Mouse (Mus musculus): ENCODE measurements around the gene Btbd2. TPM values are rescaled to one million over a fixed set of nuclear protein-coding genes. Genes with fewer than 3 reads are reported as not detected.
"Not testable (repeated sequence)": the region's sequence is repeated elsewhere in the genome, so short reads cannot be mapped to it uniquely, and the experiment has no call there.

Btbd2 gene
- polyA plus RNA-seq, 1 experiment from 2014 or later = 38.0 TPM

DNA sequence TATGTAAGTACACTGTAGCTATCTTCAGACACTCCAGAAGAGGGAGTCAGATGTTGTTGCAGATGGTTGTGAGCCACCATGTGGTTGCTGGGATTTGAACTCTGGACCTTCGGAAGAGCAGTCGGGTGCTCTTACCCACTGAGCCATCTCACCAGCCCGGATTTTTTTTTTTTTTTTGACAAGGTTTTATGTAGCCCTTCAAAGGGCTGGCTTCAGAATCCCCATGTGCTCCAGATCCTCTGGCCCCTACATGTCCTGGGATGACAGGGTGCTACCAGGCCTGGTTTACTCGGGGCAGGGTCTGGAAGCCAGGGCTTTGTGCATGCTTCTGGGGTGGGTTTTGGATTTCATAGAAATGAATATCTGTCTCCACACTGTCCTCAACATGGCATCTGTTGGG lies 51.1 kb downstream of the Btbd2 start, which contains the start of gene Gm49322:
TSS of gene Gm49322 (plus strand) at position 301 of the 400 bp plus-strand sequence.
- not testable (repeated sequence) for ATAC-seq (replicated peaks; ENCODE audit: low FRiP score); H3K9me3 ChIP-seq (ENCODE audit: control insufficient read depth, low read length); DNase-seq (ENCODE audit: low spot score); H3K4me3 ChIP-seq (ENCODE audit: low read depth, low read length); H3K27me3 ChIP-seq (replicated peaks; ENCODE audit: control insufficient read depth, insufficient read depth, low read length)
- H3K36me3 ChIP-seq (ENCODE audit: control insufficient read depth, insufficient read depth, low read length) = peaks cover 36% of the 10 kb centered on the region
- peaks cover 32% of the 10 kb centered on the region for H3K4me1 ChIP-seq (replicated peaks; ENCODE audit: control insufficient read depth, insufficient read depth, low read length)
- 90% methylated on average over 3 of the region's 4 CpGs for WGBS
- H3K27ac ChIP-seq (ENCODE audit: low read depth, low read length) = peak within 1 kb of the TSS; percentile 87
- H3K4me2 ChIP-seq = peak within 1 kb of the TSS; percentile 73
- peak within 1 kb of the TSS; percentile 49 for H3K9ac ChIP-seq (ENCODE audit: low read depth, low read length)

DNA sequence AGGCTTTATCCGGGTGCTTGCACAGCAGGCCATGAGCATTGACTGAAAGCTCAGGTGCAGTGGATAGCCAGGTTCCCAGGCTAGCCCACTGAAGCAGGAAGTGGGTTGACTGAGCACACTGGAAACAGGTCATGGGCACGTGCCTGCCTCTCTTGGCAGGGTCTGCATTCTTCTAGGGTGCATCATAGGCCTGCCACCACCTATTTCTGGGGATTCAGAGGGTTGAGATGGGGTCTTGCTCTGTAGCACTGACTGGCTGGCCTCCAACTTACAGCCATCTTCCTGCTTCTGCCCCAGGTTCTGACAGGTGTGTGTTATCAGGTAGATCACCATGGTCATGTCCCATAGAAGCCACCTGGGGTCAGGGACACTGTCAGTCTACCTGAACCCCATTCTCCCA lies 51.9 kb downstream of the Btbd2 start:
- Histone ChIP-seq H3K27me3 (replicated peaks; ENCODE audit: control insufficient read depth, insufficient read depth, low read length) (no peaks in the 10 kb centered on the region), H3K4me1 (replicated peaks; ENCODE audit: control insufficient read depth, insufficient read depth, low read length) (peaks cover 32% of the 10 kb centered on the region)

DNA sequence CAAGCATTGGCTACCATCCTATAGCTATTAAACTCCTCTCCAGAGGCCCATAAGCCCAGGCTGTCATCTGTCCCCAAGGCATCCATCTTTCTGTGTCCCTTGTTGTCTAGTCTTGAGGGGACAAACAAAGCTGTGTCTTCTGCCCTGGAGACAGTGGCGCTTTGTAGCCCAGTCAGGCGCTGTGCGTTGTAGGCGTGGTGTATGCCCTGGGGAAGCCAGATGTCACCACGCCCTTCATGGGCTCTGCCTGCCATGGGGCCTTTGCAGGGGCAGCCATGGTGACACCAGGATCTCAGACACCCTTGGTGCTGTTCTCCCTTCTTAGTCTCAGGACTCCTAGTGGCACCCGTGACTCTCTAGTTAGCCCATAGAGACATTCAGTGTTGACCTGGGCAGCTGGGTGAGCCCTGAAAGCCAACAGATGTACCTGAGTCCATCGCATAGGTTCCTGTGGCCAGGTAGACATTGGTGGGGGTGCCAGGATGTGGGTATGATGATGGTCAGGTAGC lies 52.8 kb downstream of the Btbd2 start:
- Histone ChIP-seq H3K4me1 (replicated peaks; ENCODE audit: control insufficient read depth, insufficient read depth, low read length) (peaks cover 32% of the 10 kb centered on the region), H3K9me3 (ENCODE audit: control insufficient read depth, low read length) (no peaks in the 10 kb centered on the region), H3K27me3 (replicated peaks; ENCODE audit: control insufficient read depth, insufficient read depth, low read length) (no peaks in the 10 kb centered on the region), H3K9ac (ENCODE audit: low read depth, low read length) (peak overlapping the region; percentile 49), H3K36me3 (ENCODE audit: control insufficient read depth, insufficient read depth, low read length) (peaks cover 31% of the 10 kb centered on the region), H3K4me2 (peak overlapping the region; percentile 73), H3K4me3 (ENCODE audit: low read depth, low read length) (peak overlapping the region; percentile 73), H3K27ac (ENCODE audit: low read depth, low read length) (peak overlapping the region; percentile 87)
- ATAC-seq (replicated peaks; ENCODE audit: low FRiP score) (peak; percentile 77), DNase-seq (ENCODE audit: low spot score) (no peak)
- WGBS = 66% methylated on average over 7 of the region's 7 CpGs

More for the DNA sequence above, 51.9 kb downstream of the Btbd2 start:
- 81% methylated on average over 2 of the region's 2 CpGs for WGBS
- ATAC-seq (replicated peaks; ENCODE audit: low FRiP score) (no peak), DNase-seq (ENCODE audit: low spot score) (no peak)
- Histone ChIP-seq H3K36me3 (ENCODE audit: control insufficient read depth, insufficient read depth, low read length) (peaks cover 34% of the 10 kb centered on the region), H3K4me2 (peak overlapping the region; percentile 73), H3K27ac (ENCODE audit: low read depth, low read length) (peak overlapping the region; percentile 87), H3K9me3 (ENCODE audit: control insufficient read depth, low read length) (no peaks in the 10 kb centered on the region), H3K4me3 (ENCODE audit: low read depth, low read length) (peak overlapping the region; percentile 73), H3K9ac (ENCODE audit: low read depth, low read length) (peak overlapping the region; percentile 49)

DNA sequence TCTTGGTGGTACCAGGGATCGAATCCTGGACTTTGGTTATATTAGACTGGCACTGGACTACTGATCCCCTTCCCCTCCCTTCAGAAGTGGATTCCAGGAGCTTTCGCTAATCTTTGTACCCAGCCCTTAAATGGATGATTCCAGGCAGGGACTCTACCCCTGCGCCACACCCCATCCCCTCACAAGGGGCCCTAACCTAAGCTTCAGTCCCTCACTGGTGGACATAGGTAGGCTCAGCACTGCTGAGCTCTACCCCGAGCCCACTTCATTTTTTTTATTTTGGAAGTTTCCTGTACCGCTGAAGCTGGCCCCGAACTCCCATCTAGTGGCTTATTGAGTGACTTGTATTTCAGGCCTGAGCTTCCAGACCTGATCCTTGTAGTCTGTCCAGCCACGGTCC lies 53.5 kb downstream of the Btbd2 start:
- Histone ChIP-seq H3K4me1 (replicated peaks; ENCODE audit: control insufficient read depth, insufficient read depth, low read length) (peaks cover 36% of the 10 kb centered on the region), H3K4me2 (peak overlapping the region; percentile 73), H3K36me3 (ENCODE audit: control insufficient read depth, insufficient read depth, low read length) (peaks cover 26% of the 10 kb centered on the region), H3K9me3 (ENCODE audit: control insufficient read depth, low read length) (no peaks in the 10 kb centered on the region), H3K27ac (ENCODE audit: low read depth, low read length) (peak overlapping the region; percentile 87), H3K9ac (ENCODE audit: low read depth, low read length) (peak overlapping the region; percentile 49), H3K4me3 (ENCODE audit: low read depth, low read length) (peak overlapping the region; percentile 73), H3K27me3 (replicated peaks; ENCODE audit: control insufficient read depth, insufficient read depth, low read length) (no peaks in the 10 kb centered on the region)
- ATAC-seq (replicated peaks; ENCODE audit: low FRiP score) (no peak), DNase-seq (ENCODE audit: low spot score) (no peak)
- 27% methylated on average over 7 of the region's 7 CpGs for WGBS

DNA sequence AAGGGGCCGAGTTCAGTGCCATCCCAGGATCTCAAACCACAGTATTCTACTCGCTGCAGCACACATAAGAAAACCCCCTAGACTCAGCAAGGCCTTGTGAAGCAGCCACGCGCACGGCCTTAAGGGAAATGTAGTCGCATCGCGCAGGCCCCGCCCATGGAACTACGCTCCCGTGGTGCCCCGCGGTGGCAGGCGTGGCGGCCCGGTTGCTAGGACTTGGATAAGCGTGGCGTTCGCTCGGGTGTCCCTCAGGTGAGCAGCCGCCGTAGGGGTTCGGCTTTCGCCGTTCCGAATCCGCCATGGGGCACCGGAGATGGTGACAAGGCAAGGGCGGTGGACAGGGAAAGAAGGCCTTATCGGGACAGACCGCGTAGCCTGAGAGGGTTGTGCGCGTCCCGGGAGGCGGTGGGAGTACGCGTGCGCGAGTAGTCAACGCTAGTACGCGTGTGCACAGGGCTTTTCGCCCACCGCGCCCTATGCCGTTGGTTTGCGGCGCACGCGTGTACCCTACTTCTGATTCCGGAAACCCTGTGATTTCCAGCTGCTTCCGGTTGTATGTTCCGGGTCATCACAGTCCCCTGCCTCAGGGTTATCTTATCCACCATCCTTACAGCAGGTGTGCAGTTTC lies 54.1 kb downstream of the Btbd2 start, which contains the start of the genes Scamp4 and Adat3:
TSS of gene Scamp4 (plus strand) at position 175 of the 628 bp plus-strand sequence.
TSS of gene Adat3 (plus strand) at position 183 of the 628 bp plus-strand sequence.
- ATAC-seq (replicated peaks; ENCODE audit: low FRiP score) = peak; percentile 86
- peaks cover 22% of the 10 kb centered on the region for H3K36me3 ChIP-seq (ENCODE audit: control insufficient read depth, insufficient read depth, low read length)
- peak within 1 kb of the TSS; percentile 49 for H3K9ac ChIP-seq (ENCODE audit: low read depth, low read length)
- H3K27ac ChIP-seq (ENCODE audit: low read depth, low read length) = peak within 1 kb of the TSS; percentile 87
- peak within 1 kb of the TSS; percentile 73 for H3K4me3 ChIP-seq (ENCODE audit: low read depth, low read length)
- no peaks in the 10 kb centered on the region for H3K9me3 ChIP-seq (ENCODE audit: control insufficient read depth, low read length)
- peak within 1 kb of the TSS; percentile 73 for H3K4me2 ChIP-seq
- peak; percentile 98 for DNase-seq (ENCODE audit: low spot score)
- under 1% methylated on average over 54 of the region's 54 CpGs for WGBS
- H3K4me1 ChIP-seq (replicated peaks; ENCODE audit: control insufficient read depth, insufficient read depth, low read length) = peaks cover 40% of the 10 kb centered on the region
- H3K27me3 ChIP-seq (replicated peaks; ENCODE audit: control insufficient read depth, insufficient read depth, low read length) = no peaks in the 10 kb centered on the region

DNA sequence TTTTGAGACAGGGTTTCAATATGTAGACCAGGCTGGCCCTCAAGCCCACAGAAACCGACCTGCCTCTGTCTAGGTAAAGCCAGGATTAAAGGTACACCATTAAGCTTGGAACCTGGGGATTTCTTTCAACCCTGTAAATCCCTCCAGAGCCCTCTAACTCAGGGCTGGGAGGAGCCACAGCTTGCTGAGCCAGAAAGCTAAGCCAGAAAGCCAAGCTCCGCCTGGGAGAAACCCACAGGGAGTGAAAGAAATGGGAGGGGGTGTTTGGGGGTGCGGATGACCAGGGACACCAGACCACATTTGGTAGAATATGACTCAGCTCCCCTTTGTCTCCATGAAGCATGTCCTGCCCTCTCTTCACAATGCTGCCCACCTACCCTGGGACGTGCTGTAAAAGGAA lies 60.6 kb downstream of the Btbd2 start:
- Histone ChIP-seq H3K27me3 (replicated peaks; ENCODE audit: control insufficient read depth, insufficient read depth, low read length) (no peaks in the 10 kb centered on the region), H3K4me2 (no peak overlapping the region), H3K9me3 (ENCODE audit: control insufficient read depth, low read length) (no peaks in the 10 kb centered on the region), H3K9ac (ENCODE audit: low read depth, low read length) (no peak overlapping the region), H3K4me1 (replicated peaks; ENCODE audit: control insufficient read depth, insufficient read depth, low read length) (peaks cover 19% of the 10 kb centered on the region), H3K27ac (ENCODE audit: low read depth, low read length) (no peak overlapping the region), H3K36me3 (ENCODE audit: control insufficient read depth, insufficient read depth, low read length) (no peaks in the 10 kb centered on the region), H3K4me3 (ENCODE audit: low read depth, low read length) (no peak overlapping the region)
- no peak for DNase-seq (ENCODE audit: low spot score)
- 48% methylated on average over 4 of the region's 4 CpGs for WGBS
- ATAC-seq (replicated peaks; ENCODE audit: low FRiP score) = no peak

Small RNA genes lying within 50 kb of the gene (microRNA-seq; reads per million reads assigned to microRNA genes)
- gene Mir6912 (ENCODE audit: borderline number of aligned reads) = 1.1 reads per million

Other genes with a start within 250 kb of the Btbd2 start
- 148 and 149 TPM in 2 replicates for gene Tcf3, start 223.4 kb downstream of the Btbd2 start, polyA plus RNA-seq (2014; fragmentation: Nextera tagmentation; extraction: Ambion mirVana)
- gene Onecut3, start 162.2 kb downstream of the Btbd2 start, polyA plus RNA-seq (2014; fragmentation: Nextera tagmentation; extraction: Ambion mirVana) = 0.94 and 1.3 TPM in 2 replicates
- gene Atp8b3, start 117.9 kb downstream of the Btbd2 start, polyA plus RNA-seq (2014; fragmentation: Nextera tagmentation; extraction: Ambion mirVana) = 0.12 and 0.23 TPM in 2 replicates
- 31.8 and 33.4 TPM in 2 replicates for gene Rexo1, start 95.5 kb downstream of the Btbd2 start, polyA plus RNA-seq (2014; fragmentation: Nextera tagmentation; extraction: Ambion mirVana)
- 10.0 and 11.4 TPM in 2 replicates for gene Klf16, start 79.8 kb downstream of the Btbd2 start, polyA plus RNA-seq (2014; fragmentation: Nextera tagmentation; extraction: Ambion mirVana)
- gene Abhd17a, start 66.7 kb downstream of the Btbd2 start, polyA plus RNA-seq (2014; fragmentation: Nextera tagmentation; extraction: Ambion mirVana) = 89.7 and 96.5 TPM in 2 replicates
- 93.9 and 94.3 TPM in 2 replicates for gene Scamp4, start 54.2 kb downstream of the Btbd2 start, polyA plus RNA-seq (2014; fragmentation: Nextera tagmentation; extraction: Ambion mirVana)
- 9.7 TPM in 2 replicates for gene Adat3, start 54.2 kb downstream of the Btbd2 start, polyA plus RNA-seq (2014; fragmentation: Nextera tagmentation; extraction: Ambion mirVana)
- gene Gm49322, start 51.0 kb downstream of the Btbd2 start, polyA plus RNA-seq (2014; fragmentation: Nextera tagmentation; extraction: Ambion mirVana) = 3.6 TPM in 2 replicates
- gene Csnk1g2, start 34.2 kb downstream of the Btbd2 start, polyA plus RNA-seq (2014; fragmentation: Nextera tagmentation; extraction: Ambion mirVana) = 92.3 and 96.1 TPM in 2 replicates
- gene Mknk2, start 21.0 kb upstream of the Btbd2 start, polyA plus RNA-seq (2014; fragmentation: Nextera tagmentation; extraction: Ambion mirVana) = 124 and 128 TPM in 2 replicates
- gene Mob3a, start 44.9 kb upstream of the Btbd2 start, polyA plus RNA-seq (2014; fragmentation: Nextera tagmentation; extraction: Ambion mirVana) = 56.7 and 57.3 TPM in 2 replicates
- gene Izumo4, start 45.1 kb upstream of the Btbd2 start, polyA plus RNA-seq (2014; fragmentation: Nextera tagmentation; extraction: Ambion mirVana) = 5.7 and 6.8 TPM in 2 replicates
- 53.1 and 53.2 TPM in 2 replicates for gene Ap3d1, start 85.2 kb upstream of the Btbd2 start, polyA plus RNA-seq (2014; fragmentation: Nextera tagmentation; extraction: Ambion mirVana)
- 23.9 and 28.2 TPM in 2 replicates for gene Dot1l, start 98.1 kb upstream of the Btbd2 start, polyA plus RNA-seq (2014; fragmentation: Nextera tagmentation; extraction: Ambion mirVana)
- 116 and 121 TPM in 2 replicates for gene Sf3a2, start 141.1 kb upstream of the Btbd2 start, polyA plus RNA-seq (2014; fragmentation: Nextera tagmentation; extraction: Ambion mirVana)
- 178 and 188 TPM in 2 replicates for gene Plekhj1, start 141.6 kb upstream of the Btbd2 start, polyA plus RNA-seq (2014; fragmentation: Nextera tagmentation; extraction: Ambion mirVana)
- 0.14 TPM in 1 of 2 replicates, not detected in the other for gene Amh, start 148.2 kb upstream of the Btbd2 start, polyA plus RNA-seq (2014; fragmentation: Nextera tagmentation; extraction: Ambion mirVana)
- 1.1 and 1.5 TPM in 2 replicates for gene Jsrp1, start 156.4 kb upstream of the Btbd2 start, polyA plus RNA-seq (2014; fragmentation: Nextera tagmentation; extraction: Ambion mirVana)
- 1,793 and 1,800 TPM in 2 replicates for gene Oaz1, start 169.6 kb upstream of the Btbd2 start, polyA plus RNA-seq (2014; fragmentation: Nextera tagmentation; extraction: Ambion mirVana)
- gene Lingo3, start 187.0 kb upstream of the Btbd2 start, polyA plus RNA-seq (2014; fragmentation: Nextera tagmentation; extraction: Ambion mirVana) = 0.05 TPM in 1 of 2 replicates, not detected in the other
- gene Lsm7, start 198.1 kb upstream of the Btbd2 start, polyA plus RNA-seq (2014; fragmentation: Nextera tagmentation; extraction: Ambion mirVana) = 403 and 453 TPM in 2 replicates
- 58.5 and 63.8 TPM in 2 replicates for gene Sppl2b, start 198.2 kb upstream of the Btbd2 start, polyA plus RNA-seq (2014; fragmentation: Nextera tagmentation; extraction: Ambion mirVana)
- not detected in 2 replicates for gene Tmprss9, start 214.8 kb upstream of the Btbd2 start, polyA plus RNA-seq (2014; fragmentation: Nextera tagmentation; extraction: Ambion mirVana)
- 396 and 445 TPM in 2 replicates for gene Timm13, start 243.9 kb upstream of the Btbd2 start, polyA plus RNA-seq (2014; fragmentation: Nextera tagmentation; extraction: Ambion mirVana)